In genomic region chr15:83534960-83535889, GRCm38 (mm10) we compare ENCODE assay signal across 13 mouse cellular contexts. TPM values are rescaled to one million over a fixed set of nuclear protein-coding genes. Genes with fewer than 3 reads are reported as not detected.
DNase-seq lines count a peak whose midpoint lies in the region; ATAC-seq lines count a peak whose summit lies in the region.
"Had no signal": no experiment of that assay in that cellular context is flagged by ENCODE, and none has a peak within 500 bp of the region (broad histone marks: within the 10 kb centered on the region; RNA-seq: fewer than 3 reads in every experiment).

No protein-coding gene starts in this region.

- peak; percentile 42 for DNase-seq in embryonic facial prominence, embryonic 14.5 days (ENCODE audit: low spot score)
- no peak for DNase-seq in layer of hippocampus, postnatal 25 days (ENCODE audit: extremely low spot score in 1 of 2, low spot score in 1 of 2)
- DNase-seq in cerebellum, adult 11-12 months, result no peak
- DNase-seq: cerebellum, postnatal 25 days; right cerebral cortex, postnatal 14 days had no signal

- peak overlapping the region; percentile 52; the same call in 1 of the 2 replicates for H3K27ac ChIP-seq in embryonic facial prominence, embryonic 14.5 days (replicated peaks; ENCODE audit: low read depth, low read length)
- peak overlapping the region; percentile 4; the same call in 1 of the 2 replicates for H3K27ac ChIP-seq in intestine, embryonic 16.5 days (ENCODE audit: low read length)
- no peak overlapping the region; the same call in 1 of the 2 replicates for H3K27ac ChIP-seq in stomach, embryonic 14.5 days (ENCODE audit: low read length)
- H3K27ac ChIP-seq: hindbrain, embryonic 14.5 days had no signal

- no peak overlapping the region for H3K4me2 ChIP-seq in embryonic facial prominence, embryonic 14.5 days (ENCODE audit: low read depth, low read length)
- no peak overlapping the region for H3K4me2 ChIP-seq in intestine, embryonic 16.5 days (ENCODE audit: low read depth, low read length)
- no peak overlapping the region for H3K4me2 ChIP-seq in stomach, embryonic 14.5 days (replicated peaks; ENCODE audit: low read depth, low read length)
- H3K4me2 ChIP-seq: hindbrain, embryonic 14.5 days had no signal

- WGBS in embryonic facial prominence, embryonic 14.5 days, result 65% methylated on average over 15 of the region's 17 CpGs
- 55% methylated on average over 17 of the region's 17 CpGs for WGBS in intestine, embryonic 16.5 days
- WGBS in stomach, embryonic 14.5 days, result 59% methylated on average over 17 of the region's 17 CpGs

- H3K4me3 ChIP-seq in megakaryocyte, embryonic 14.5 days (replicated peaks), result peak overlapping the region; percentile 82
- no peak overlapping the region for H3K4me3 ChIP-seq in embryonic facial prominence, embryonic 14.5 days (ENCODE audit: low read depth, low read length)
- H3K4me3 ChIP-seq in intestine, embryonic 16.5 days (ENCODE audit: low read length), result no peak overlapping the region
- H3K4me3 ChIP-seq in stomach, embryonic 14.5 days (ENCODE audit: low read depth, low read length), result no peak overlapping the region

- H3K36me3 ChIP-seq in megakaryocyte, embryonic 14.5 days (replicated peaks; ENCODE audit: low read length), result peaks cover 3% of the 10 kb centered on the region
- H3K36me3 ChIP-seq in embryonic facial prominence, embryonic 14.5 days (ENCODE audit: control insufficient read depth, insufficient read depth, low read length), result no peaks in the 10 kb centered on the region
- H3K36me3 ChIP-seq in intestine, embryonic 16.5 days (ENCODE audit: control insufficient read depth, insufficient read depth, low read length), result no peaks in the 10 kb centered on the region
- H3K36me3 ChIP-seq in stomach, embryonic 14.5 days (ENCODE audit: control insufficient read depth, insufficient read depth, low read length), result no peaks in the 10 kb centered on the region

- H3K9me3 ChIP-seq in megakaryocyte, embryonic 14.5 days, result peaks cover 4% of the 10 kb centered on the region
- no peaks in the 10 kb centered on the region for H3K9me3 ChIP-seq in embryonic facial prominence, embryonic 14.5 days (ENCODE audit: control insufficient read depth, low read length)
- no peaks in the 10 kb centered on the region; the same call in 1 of the 2 replicates for H3K9me3 ChIP-seq in intestine, embryonic 16.5 days (ENCODE audit: control insufficient read depth, low read length)
- no peaks in the 10 kb centered on the region for H3K9me3 ChIP-seq in stomach, embryonic 14.5 days (ENCODE audit: control insufficient read depth, low read depth, low read length)

- no peak for ATAC-seq in megakaryocyte, adult 5-6 weeks (ENCODE audit: poor library complexity, severe bottlenecking)
- peak; percentile 62; the same call in 1 of the 2 replicates for ATAC-seq in embryonic facial prominence, embryonic 14.5 days (ENCODE audit: low read depth)
- peak; percentile 78; the same call in 1 of the 2 replicates for ATAC-seq in intestine, embryonic 16.5 days
- peak; percentile 74; the same call in 1 of the 2 replicates for ATAC-seq in stomach, embryonic 14.5 days (ENCODE audit: insufficient number of reproducible peaks, insufficient read depth, low FRiP score, low read depth)
- ATAC-seq: forebrain, embryonic 14.5 days; midbrain, embryonic 16.5 days had no signal

- peaks cover 81% of the 10 kb centered on the region for H3K4me1 ChIP-seq in megakaryocyte, embryonic 14.5 days
- H3K4me1 ChIP-seq in embryonic facial prominence, embryonic 14.5 days (ENCODE audit: control insufficient read depth, insufficient read depth, low read length), result no peaks in the 10 kb centered on the region
- peaks cover 8% of the 10 kb centered on the region; the same call in 1 of the 2 replicates for H3K4me1 ChIP-seq in intestine, embryonic 16.5 days (ENCODE audit: control insufficient read depth, insufficient read depth, low read length)
- no peaks in the 10 kb centered on the region for H3K4me1 ChIP-seq in stomach, embryonic 14.5 days (ENCODE audit: control insufficient read depth, insufficient read depth, low read length)

- H3K9ac ChIP-seq in embryonic facial prominence, embryonic 14.5 days (ENCODE audit: low read depth, low read length), result no peak overlapping the region
- no peak overlapping the region for H3K9ac ChIP-seq in intestine, embryonic 16.5 days (ENCODE audit: low read depth, low read length)
- H3K9ac ChIP-seq in stomach, embryonic 14.5 days (replicated peaks; ENCODE audit: low read depth, low read length), result no peak overlapping the region; the same call in 1 of the 2 replicates
- H3K9ac ChIP-seq: hindbrain, embryonic 14.5 days had no signal

- peaks cover 14% of the 10 kb centered on the region for H3K27me3 ChIP-seq in megakaryocyte, embryonic 14.5 days (replicated peaks)
- H3K27me3 ChIP-seq in embryonic facial prominence, embryonic 14.5 days (replicated peaks; ENCODE audit: control insufficient read depth, insufficient read depth, low read length), result no peaks in the 10 kb centered on the region
- H3K27me3 ChIP-seq in intestine, embryonic 16.5 days (replicated peaks; ENCODE audit: control insufficient read depth, insufficient read depth, low read length), result no peaks in the 10 kb centered on the region
- H3K27me3 ChIP-seq in stomach, embryonic 14.5 days (ENCODE audit: control insufficient read depth, insufficient read depth, low read length), result no peaks in the 10 kb centered on the region

RNA-seq across cellular contexts. Expression of gene Bik, which starts 8.6 kb away (rescaled TPM):
- 3.1 and 3.5 TPM in 2 replicates for polyA plus RNA-seq in megakaryocyte, embryonic 14.5 days (2012; ENCODE audit: insufficient read depth, low replicate concordance)
- total RNA-seq in megakaryocyte, adult 5-6 weeks (2015), result 0.41 TPM in 1 of 2 replicates, not detected in the other
- total RNA-seq in megakaryocyte, adult 5-6 weeks (2017), result 0.40 TPM in 1 of 2 replicates, not detected in the other
- 5.2 and 5.6 TPM in 2 replicates for polyA plus RNA-seq in embryonic facial prominence, embryonic 14.5 days (2014; fragmentation: Nextera tagmentation; extraction: Ambion mirVana)
- 3.1 and 4.3 TPM in 2 replicates for polyA plus RNA-seq in intestine, embryonic 16.5 days (2015; fragmentation: Nextera tagmentation; extraction: Ambion mirVana)
- polyA plus RNA-seq in stomach, embryonic 14.5 days (2014; fragmentation: Nextera tagmentation; extraction: Ambion mirVana), result 7.1 and 8.9 TPM in 2 replicates
- not detected for total RNA-seq in layer of hippocampus, postnatal 25 days (2021)
- total RNA-seq: left cerebral cortex, postnatal 14 days had no signal

RNA-seq across cellular contexts. Expression of gene Ttll1, which starts 24.5 kb away (rescaled TPM):
- polyA plus RNA-seq in megakaryocyte, embryonic 14.5 days (2012; ENCODE audit: insufficient read depth, low replicate concordance), result 8.3 TPM in 1 of 2 replicates, not detected in the other
- 3.6 and 3.8 TPM in 2 replicates for total RNA-seq in megakaryocyte, adult 5-6 weeks (2015)
- 3.2 and 4.4 TPM in 2 replicates for total RNA-seq in megakaryocyte, adult 5-6 weeks (2017)
- 9.4 and 11.3 TPM in 2 replicates for polyA plus RNA-seq in embryonic facial prominence, embryonic 14.5 days (2014; fragmentation: Nextera tagmentation; extraction: Ambion mirVana)
- polyA plus RNA-seq in intestine, embryonic 16.5 days (2015; fragmentation: Nextera tagmentation; extraction: Ambion mirVana), result 14.1 and 17.1 TPM in 2 replicates
- polyA plus RNA-seq in stomach, embryonic 14.5 days (2014; fragmentation: Nextera tagmentation; extraction: Ambion mirVana), result 18.0 and 19.2 TPM in 2 replicates
- 10 to 100 TPM; 38.1 to 39.1 TPM for total RNA-seq in layer of hippocampus, postnatal 25 days (2021)

RNA-seq across cellular contexts. Expression of gene Tspo, which starts 28.2 kb away (rescaled TPM):
- polyA plus RNA-seq in megakaryocyte, embryonic 14.5 days (2012; ENCODE audit: insufficient read depth, low replicate concordance), result 531 TPM in 2 replicates
- 184 and 209 TPM in 2 replicates for total RNA-seq in megakaryocyte, adult 5-6 weeks (2015)
- 112 and 119 TPM in 2 replicates for total RNA-seq in megakaryocyte, adult 5-6 weeks (2017)
- polyA plus RNA-seq in embryonic facial prominence, embryonic 14.5 days (2014; fragmentation: Nextera tagmentation; extraction: Ambion mirVana), result 56.7 and 70.8 TPM in 2 replicates
- polyA plus RNA-seq in intestine, embryonic 16.5 days (2015; fragmentation: Nextera tagmentation; extraction: Ambion mirVana), result 128 and 133 TPM in 2 replicates
- polyA plus RNA-seq in stomach, embryonic 14.5 days (2014; fragmentation: Nextera tagmentation; extraction: Ambion mirVana), result 80.3 and 82.5 TPM in 2 replicates
- 1 to 10 TPM; 3.5 to 4.6 TPM for total RNA-seq in layer of hippocampus, postnatal 25 days (2021)

RNA-seq across cellular contexts. Expression of gene Mcat, which starts 28.4 kb away (rescaled TPM):
- 15.3 and 15.9 TPM in 2 replicates for polyA plus RNA-seq in megakaryocyte, embryonic 14.5 days (2012; ENCODE audit: insufficient read depth, low replicate concordance)
- 4.3 and 5.2 TPM in 2 replicates for total RNA-seq in megakaryocyte, adult 5-6 weeks (2015)
- total RNA-seq in megakaryocyte, adult 5-6 weeks (2017), result 7.0 and 8.0 TPM in 2 replicates
- polyA plus RNA-seq in embryonic facial prominence, embryonic 14.5 days (2014; fragmentation: Nextera tagmentation; extraction: Ambion mirVana), result 34.9 and 37.1 TPM in 2 replicates
- 26.4 and 27.0 TPM in 2 replicates for polyA plus RNA-seq in intestine, embryonic 16.5 days (2015; fragmentation: Nextera tagmentation; extraction: Ambion mirVana)
- 35.6 and 38.3 TPM in 2 replicates for polyA plus RNA-seq in stomach, embryonic 14.5 days (2014; fragmentation: Nextera tagmentation; extraction: Ambion mirVana)
- total RNA-seq in layer of hippocampus, postnatal 25 days (2021), result 10 to 100 TPM; 26.3 to 29.5 TPM

RNA-seq across cellular contexts. Expression of gene Ttll12, which starts 59.7 kb away (rescaled TPM):
- 36.8 and 55.0 TPM in 2 replicates for polyA plus RNA-seq in megakaryocyte, embryonic 14.5 days (2012; ENCODE audit: insufficient read depth, low replicate concordance)
- total RNA-seq in megakaryocyte, adult 5-6 weeks (2015), result 5.9 and 6.1 TPM in 2 replicates
- 3.0 and 6.5 TPM in 2 replicates for total RNA-seq in megakaryocyte, adult 5-6 weeks (2017)
- 30.7 and 36.8 TPM in 2 replicates for polyA plus RNA-seq in embryonic facial prominence, embryonic 14.5 days (2014; fragmentation: Nextera tagmentation; extraction: Ambion mirVana)
- 29.3 and 30.2 TPM in 2 replicates for polyA plus RNA-seq in intestine, embryonic 16.5 days (2015; fragmentation: Nextera tagmentation; extraction: Ambion mirVana)
- polyA plus RNA-seq in stomach, embryonic 14.5 days (2014; fragmentation: Nextera tagmentation; extraction: Ambion mirVana), result 37.5 and 40.3 TPM in 2 replicates
- total RNA-seq in layer of hippocampus, postnatal 25 days (2021), result 10 to 100 TPM; 13.2 to 13.5 TPM
